Mouse (Mus musculus) gastrocnemius, postnatal 10 days (tissue): ENCODE measurements around the gene Zmiz1. TPM values are rescaled to one million over a fixed set of nuclear protein-coding genes. Genes with fewer than 3 reads are reported as not detected.

Source experiments
- DNase-seq: peaks from one replicate; pipeline ENCODE4 v3.0.0; 2021; ENCODE audit warnings: mixed read lengths
- total RNA-seq, 2 experiments: library from RNA; stranded (reverse); gene quantifications; 2 replicates each; pipeline ENCODE4 v1.2.3; 2021

Zmiz1 gene
- total RNA-seq, 2 experiments from 2014 or later: 31.6 to 43.8 TPM

DNA sequence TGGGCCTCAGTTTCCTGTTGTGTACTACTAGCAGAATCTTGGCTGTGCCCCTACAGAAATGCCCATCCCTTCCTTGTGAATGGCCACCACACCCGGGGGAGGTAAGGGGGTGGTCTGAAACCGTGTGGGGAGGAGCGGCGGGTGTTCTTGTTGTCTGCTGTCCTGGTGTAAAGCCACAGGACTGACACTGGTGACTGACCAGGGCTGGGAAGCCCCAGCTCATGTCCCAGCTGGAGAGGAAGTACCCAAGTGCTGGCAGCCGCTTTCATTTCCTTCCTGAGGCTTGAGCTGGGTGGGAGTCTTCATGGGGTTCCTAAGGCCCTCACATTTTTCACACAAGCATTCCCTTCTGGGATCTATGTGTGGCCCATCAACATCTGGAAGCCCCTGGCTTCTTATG is 155.7 kb downstream of the Zmiz1 start:
- no peak for DNase-seq

DNA sequence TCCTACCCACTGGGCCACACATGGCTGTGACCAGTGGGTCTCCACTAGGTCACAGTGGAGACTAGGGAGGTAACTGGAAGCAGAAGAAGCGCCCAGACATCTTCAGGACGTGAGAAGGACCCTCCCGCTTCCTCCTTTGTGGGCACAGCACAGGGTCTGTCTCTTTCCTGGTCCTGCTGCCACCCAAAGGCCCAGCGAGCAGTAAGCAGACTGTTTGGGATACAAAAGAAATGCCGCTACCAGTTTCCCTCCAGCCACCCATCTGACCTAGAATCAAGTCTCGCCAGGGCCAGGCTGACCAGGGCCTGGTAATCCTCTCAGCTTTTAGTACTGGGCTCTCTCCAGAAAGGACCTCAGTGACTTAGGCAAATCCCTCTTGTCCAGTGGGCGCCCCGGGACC is 156.6 kb downstream of the Zmiz1 start:
- DNase-seq: no peak

DNA sequence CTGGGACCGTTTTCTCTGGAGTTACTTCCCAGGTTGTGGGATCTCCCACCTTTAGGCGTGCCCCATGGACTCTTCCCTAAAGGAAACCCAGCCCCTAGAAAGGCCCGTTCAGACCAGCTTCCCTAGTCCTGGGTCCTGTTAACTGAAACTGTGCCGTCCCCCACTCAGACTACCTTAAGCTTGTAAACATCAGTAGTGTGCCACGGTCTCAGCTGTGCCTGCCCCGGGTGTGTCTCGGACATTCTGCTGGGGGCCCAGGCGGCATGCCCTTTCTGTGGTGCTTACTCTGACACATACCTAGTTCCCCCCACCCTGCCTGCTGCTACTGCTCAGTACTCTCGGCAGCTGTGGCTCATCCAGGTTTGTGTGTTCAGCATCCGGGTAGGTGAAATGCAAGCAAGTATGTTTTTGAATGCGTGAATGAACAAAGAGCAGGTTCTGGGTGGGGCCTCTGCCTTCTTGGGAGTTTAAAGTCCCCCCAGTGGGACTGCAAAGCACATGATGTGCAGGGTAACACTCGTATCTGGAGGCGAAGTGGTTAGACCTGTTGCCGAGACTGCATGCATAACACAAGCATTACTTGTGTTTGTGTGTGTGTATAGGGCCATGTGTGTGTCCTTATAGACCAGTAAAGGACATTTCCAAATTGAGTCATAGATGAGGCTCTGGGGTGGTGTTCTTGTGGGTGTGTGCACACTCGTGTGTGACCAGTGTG is 157.2 kb downstream of the Zmiz1 start:
- no peak for DNase-seq

DNA sequence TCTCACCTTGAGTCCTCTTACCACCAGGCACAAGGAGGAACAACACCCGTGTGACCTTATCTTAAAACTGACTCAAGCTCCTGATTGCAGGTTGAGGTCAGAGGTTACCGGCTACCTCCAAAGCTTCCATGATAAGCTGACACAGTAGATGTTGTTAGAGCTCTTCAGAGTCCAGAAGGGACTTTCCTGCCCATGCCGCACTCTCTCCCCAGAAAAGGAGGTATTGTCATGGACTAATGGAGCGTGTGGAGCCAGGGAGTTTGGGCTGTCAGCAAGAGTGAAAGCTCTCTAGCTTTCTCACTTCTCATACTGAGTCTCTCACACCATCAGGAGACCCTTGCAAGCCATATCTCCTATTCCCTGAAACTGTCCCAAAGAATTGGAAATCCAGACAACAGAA is 158.3 kb downstream of the Zmiz1 start:
- no peak for DNase-seq

DNA sequence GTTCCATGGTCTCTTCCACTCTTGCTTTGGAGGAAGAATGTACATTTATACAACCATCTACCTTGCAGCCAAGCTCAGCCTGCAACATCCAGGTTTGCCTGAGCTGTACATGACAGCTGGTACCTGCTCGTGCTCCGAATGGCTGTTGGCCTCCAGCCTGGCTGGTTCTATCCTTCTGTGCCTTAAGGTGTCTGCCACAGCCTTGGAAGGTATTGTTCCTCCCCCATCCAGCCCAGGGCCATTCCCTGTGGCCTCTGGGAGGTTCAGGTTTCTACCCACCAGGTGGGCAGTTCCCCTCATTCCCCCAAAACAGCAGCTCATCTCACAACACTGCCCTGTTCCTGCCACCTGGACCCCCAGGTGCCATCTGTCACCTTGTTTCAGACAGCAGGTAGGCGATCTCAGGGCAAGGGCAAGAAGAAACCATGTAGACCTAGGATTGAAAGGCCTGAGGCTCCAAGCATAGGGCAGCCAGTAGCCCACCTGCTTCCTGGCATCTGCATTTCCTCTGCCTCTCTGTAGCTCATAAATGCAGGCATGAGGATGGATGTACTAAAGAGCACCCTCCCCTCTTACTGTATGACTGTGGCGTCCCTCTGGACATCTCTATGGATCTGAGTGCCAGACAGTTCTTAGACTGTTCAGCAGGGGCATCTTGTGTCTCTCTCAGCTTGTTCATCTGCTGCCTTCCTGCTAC is 160.2 kb downstream of the Zmiz1 start:
- no peak for DNase-seq

DNA sequence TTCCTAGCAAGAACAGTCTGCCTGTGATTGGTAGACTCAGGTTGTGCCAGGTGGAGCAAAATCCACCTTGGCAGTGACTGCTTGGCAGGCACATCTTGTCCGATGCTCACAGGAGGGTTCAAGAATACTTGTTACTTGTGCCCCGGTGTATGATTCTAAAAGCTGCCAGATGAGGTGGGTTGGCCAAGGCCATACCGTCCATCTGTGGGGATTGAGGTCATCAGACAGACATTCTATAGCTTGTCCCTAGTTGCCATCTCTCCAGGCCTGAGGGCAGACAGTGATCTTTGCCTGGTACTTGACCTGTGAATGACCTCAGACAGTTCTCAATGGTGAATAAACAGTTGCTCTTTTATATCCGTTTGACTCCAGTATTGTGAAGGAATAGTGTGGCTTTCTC is 161.8 kb downstream of the Zmiz1 start:
- no peak for DNase-seq

DNA sequence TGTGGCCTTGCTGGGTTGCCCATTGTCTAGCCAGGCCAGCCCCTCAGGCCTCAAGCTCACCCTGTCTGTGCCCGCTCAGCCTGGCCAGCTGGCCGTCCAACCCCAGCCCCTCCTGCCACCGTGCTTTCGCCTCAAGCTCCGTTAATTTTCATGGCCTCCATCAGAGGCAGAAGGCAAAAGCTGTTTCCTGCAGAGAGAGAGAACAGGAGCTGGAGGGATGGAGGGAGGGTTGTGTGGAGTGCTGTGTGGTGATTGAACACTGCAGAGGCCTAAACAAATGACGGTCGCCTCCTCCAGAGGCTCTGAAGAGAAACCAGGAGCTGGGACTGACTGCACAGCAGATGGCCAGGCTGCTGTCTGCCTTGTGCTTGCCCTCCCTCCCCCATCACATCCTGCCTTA is 164.7 kb downstream of the Zmiz1 start:
- no peak for DNase-seq

DNA sequence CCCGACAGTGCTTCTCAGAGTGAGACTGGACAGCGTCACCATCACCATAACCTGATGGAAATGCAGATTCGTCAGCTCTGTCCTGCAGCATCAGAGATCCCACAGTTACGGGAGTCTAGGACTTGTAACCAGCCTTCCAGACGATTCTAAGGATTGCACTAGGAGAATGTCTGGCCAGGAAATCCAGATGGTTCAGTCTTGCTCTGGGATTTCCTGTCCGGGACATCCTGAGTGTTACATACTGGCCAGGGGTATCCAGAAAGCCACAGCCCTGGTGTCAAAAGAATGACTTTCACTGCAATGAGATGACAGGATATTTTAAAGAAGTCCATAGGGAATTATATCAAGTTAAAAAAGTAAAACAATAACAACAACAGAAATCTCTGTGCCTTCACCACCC is 165.7 kb downstream of the Zmiz1 start:
- DNase-seq: no peak

DNA sequence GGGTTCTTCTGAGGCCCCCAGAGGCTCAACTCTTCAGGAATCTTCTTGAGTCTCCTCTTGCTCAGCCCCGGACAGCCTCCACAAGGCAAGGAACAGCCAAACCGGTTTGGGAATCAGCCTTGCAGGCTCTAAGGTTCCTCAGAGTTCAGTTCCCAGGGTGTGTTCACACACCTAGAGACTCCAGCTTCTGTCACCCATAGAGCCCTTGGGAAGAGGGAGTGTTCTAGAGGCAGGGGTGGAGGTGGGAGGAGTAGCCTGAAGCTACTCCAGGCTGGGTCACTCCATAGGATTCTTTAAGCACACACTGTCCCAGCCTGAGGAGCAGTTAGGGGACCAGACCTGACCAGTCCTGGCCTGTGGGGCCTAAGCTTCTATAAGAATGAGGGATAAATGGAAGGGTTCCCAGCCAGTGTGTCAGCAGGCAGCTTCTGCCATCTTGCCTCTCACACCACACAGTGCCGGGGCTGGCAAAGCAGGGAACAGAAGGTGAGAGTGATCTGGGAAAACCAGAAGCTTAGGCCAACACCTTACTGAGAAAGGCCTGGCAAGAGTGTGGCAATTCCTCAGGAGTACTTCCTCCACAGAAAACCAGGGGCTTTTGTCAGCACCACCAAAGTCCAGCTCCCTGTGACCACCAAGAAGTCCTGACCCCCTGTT is 168.7 kb downstream of the Zmiz1 start:
- no peak for DNase-seq

DNA sequence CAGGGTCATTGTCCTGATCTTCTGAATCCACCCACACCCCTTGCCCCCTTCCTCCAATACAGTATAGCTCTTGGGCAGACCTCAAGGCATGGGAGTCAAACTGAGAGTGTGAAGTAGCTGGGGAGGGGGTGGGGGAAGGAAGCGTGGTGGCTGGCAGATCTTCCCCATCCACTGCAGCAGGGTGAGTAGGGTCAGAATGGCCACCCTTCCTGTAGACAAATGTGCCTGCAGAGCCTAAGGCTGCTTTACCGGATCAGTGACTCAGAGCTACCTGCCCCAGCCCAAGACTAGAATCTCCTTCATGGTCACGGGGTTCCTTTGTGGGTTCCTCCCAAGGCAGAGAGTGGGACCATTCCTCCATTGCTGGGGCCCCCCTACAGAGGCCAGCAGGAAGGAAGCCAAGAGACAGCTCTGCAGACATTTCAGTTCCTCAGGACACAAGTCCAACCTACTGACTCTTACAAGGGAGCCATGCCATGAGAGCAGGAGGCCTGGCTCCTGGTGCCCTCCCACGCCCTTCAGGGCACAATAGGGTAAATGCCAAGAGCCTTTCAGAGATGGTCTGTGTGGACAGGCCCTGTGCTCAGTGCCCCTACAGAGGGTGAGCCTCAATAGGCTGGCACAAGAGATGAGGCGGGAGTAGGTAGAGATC is 169.6 kb downstream of the Zmiz1 start:
- DNase-seq: no peak

DNA sequence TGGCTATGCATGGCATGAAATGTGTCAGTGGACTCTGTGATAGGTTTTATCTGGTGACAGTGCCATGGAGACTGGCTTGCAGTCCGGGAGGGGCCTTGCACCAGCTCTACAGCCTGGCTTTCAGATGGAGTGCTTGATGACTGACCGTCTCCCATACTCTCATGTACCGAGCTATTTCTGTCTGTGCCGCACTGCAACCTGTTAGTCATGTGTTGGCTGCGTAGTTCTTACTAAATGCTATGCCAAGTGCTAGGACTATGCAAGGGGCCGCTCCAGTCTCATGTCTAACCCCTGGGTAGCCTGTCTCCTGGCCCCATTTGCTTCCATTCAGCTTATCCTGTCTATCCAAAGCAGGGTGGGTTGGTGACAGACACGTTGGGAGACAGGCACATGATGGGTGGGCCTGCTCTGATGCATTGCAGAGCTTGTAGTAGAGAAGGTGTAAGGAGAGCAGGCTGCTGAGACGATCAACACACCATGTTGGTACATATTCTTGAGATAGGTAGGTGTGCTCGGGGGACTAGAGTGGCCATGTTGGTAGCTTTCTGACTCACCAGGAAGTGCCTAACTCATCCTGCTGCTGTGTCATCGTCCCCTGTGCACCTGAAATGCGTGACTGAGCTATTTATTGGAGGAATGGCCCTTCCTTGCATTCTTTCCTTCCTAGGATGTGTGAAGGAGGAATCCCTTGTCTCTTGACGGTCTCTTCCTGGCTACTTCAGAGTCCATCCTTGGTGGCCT is 171.1 kb downstream of the Zmiz1 start:
- no peak for DNase-seq

DNA sequence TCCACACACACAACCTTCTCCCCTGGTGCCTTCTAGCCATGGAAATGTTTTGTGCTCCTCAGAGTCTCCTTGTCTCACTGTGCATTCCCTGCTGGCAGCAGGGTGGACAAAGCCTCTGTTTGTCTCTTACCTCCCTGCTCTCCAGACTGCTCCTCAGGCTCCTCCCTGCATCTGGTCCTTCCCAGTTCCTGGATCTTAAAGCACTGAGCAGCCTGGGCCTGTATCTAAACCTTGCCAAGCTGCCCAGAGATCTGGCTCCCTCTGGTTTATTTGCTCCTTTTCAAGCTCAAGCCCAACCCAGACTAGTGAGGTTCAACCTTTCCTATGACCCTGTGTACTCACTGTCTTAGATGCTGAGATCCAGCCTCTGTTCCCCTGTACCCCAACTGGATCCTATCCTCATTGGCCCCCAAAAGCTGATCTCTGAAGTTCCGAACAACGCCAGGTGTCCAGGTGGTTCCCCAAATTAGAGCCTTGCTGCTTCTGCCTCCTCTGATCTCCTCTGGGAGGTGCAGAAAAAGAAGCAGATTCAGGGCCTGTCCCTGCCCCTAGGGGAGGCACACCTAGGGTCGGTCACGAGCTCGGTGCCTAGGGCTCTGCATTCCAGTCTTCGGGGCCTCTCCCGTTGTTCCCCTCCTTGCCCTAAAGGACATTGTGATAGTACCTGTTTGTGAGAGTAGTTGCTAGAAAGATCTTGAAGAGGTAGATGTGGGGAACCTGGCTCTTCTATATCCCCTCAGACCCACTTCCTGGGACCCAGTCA is 171.8 kb downstream of the Zmiz1 start:
- no peak for DNase-seq

DNA sequence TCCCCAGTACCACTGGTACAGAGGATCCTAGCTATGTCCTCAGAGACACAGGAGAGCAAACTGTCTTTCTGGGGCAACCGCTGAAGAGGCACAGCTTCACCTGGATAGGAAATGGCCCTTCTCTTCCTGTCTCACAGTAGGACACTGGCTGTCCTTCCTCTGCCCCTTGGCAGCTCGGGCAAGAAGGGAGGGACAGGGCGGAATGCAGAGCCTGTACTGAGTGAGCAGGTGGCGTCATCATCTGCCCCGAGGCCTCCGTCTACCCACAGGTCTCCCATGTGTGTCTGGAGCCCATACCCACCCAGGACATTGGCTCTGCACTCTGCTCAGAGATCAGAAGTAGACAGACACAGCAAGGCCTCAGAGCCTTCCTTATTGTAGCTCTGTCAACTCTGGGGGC is 172.5 kb downstream of the Zmiz1 start:
- DNase-seq: no peak

DNA sequence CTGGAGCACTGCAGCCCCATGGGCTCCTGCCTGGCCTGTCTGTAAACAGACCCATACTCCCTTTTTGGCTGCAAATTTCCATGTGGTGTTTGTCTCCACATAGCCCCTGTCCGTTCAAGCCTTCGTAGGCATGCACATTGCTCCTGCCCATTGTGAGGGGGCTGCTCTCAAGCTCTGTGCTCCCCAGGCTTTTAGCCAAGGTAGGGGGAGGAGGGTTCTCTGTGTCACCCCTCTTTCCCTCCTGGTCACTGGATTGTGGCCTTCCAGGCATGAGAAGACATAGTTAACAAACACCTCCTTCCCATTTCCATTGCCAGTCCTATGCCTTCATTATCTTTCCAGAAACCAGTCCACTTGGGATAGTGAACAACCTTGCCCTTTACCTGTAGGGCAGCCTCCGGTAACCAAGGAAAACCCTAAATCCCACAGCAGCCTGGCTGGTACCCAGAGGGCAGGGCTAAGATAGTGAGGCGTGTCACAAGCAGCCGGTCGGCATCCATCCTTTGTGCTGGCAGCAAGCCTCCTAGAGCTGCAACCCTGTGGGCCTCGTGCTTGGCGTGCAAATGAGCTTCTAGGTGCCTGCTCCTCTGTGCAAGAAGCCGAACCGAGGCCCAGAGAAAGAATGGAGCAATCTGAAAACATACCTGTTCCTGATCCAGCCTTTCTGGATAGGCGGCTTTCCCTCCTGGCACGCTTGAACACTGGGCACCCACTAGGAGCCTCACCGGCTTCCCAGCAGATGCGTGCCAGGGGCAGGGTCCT is 174.7 kb downstream of the Zmiz1 start:
- DNase-seq: no peak

DNA sequence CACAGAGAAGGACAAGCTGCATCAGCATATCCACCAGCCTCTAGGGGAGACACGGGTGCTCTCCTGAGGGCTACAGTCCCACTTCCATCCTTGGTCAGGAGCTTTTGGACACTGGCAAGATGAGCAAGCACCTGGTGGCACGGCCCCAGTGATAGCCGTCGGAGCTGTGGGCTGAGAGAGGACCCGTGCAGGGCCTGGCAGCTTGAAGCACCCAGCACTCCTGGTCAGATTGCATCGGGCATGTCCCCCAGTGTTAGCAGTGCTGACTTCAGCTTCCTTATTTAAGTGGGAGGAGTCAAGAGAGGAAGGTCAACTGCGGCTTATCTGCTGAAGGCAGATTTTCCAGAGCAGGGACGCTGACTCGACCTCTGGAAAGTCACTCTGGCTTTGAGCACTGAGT is 175.3 kb downstream of the Zmiz1 start:
- DNase-seq: no peak

DNA sequence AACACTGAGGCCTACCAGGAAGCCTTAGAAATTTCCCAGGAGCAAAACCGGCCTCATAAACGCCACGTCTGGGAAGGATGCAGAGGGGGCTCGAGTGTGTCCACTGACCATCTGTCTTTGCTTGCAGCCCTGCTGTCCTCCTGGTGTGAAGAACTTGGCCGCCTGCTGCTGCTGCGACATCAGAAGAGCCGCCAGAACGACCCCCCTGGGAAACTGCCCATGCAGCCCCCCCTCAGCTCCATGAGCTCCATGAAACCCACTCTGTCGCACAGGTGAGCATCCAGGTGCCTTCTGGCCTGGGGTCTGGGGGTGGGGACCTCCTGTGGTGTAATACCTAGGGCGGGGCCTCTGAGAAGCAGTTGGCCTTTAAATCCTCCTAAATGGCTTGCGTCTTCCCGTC is 176.8 kb downstream of the Zmiz1 start:
- no peak for DNase-seq

DNA sequence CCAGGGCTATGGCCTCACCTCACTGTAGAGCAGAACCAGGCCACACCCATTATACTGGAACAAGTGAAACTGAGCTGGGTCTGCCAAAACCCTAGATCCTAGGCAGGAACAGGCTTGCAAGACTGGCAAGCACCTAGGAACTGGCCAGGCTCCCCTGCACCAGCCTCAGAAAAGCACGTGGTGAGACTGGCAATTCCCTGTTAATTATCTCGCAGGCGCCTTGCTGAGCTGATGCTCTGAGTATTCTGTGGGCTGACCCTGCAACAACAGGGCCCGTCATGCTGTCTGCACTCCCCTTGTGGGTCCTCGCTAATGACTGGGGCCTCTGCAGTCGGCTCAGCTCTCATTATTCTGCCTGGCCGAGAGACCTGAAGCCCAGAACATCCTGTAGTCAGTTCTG is 177.3 kb downstream of the Zmiz1 start:
- no peak for DNase-seq

DNA sequence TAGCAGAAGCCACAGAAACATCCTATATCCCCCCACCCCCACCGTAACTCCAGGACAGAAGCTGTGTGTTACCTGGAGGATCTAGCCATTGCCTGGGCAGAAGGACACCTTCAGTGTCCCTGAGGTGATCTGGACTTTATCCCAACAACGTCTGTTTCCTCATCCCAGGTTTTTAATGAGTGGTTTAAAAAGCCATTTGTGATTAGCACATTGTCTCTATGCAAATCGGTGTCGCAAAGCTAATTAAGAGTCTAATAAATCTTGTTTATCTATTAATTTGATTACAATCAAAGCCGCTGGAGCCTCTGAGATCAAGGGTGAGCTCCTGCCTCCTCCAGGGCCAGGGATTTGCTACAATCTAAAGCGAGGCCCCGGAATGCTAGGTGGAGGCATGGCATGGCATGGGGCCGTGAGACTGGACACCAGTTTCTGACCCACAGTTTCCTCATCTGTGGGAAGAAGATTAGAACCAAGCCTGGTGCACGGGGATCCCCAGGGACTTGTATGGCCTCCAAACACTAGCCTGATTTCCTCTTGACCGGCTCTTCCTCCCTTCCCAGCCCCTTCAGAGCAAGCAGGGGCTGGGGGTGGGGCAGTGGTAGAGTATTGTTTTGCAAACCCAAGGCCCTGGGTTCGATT is 180.3 kb downstream of the Zmiz1 start:
- DNase-seq: no peak

DNA sequence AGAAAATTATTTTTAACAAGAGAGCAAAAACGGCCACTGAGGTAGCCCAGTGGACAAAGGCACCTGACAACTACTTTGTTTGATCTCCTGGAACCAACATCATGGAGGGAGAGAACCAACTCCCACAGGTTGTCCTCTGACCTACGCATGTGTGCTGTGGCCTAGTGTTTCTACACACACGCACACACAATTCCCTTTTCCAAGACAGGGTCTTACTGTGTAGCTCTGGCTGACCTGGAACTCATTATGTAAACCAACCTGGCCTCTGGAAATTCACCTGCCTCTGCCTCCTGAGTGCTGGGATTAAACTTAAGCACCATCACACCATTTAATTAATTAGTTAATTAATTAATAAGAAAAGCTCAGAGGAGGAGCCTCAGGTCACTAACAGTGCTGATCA is 181.0 kb downstream of the Zmiz1 start:
- no peak for DNase-seq

DNA sequence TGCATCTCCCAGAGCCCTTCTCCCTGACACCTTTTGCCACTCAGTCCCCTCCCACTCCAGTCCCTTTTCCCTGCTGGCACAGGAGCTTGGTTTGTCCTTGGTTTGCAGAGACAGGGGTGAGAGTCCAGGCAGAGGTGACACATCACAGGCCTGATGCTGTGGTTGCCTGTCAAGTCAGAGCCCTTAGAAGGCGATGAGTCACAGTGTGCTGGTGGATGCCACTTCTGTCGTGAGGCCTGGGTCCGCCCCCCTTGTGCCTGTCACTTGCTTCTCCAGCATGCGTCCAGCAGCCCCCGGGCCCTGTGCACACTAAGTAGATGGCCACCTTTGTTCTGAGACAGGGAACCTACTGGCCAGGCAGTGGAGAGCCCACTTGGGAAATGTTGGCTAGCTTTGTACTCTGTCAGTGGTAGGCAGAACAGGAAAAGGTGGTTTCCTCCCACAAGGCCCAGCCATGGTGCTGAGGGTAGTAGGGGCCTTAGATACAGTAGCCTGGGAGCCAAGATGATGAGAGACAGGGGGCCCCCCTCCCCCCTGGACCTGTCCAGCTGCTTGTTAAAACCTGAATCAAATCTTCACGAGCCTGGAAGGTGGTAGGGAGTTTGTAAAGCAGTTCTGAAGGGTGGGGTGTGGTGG is 181.6 kb downstream of the Zmiz1 start:
- DNase-seq: no peak
